Mouse (Mus musculus): ENCODE measurements at regions not wholly inside any gene's neighbourhood (a gene's known extent, or its start where the extent isn't known, plus 50 kb on each side); places are given as distances from the start of the nearest gene placed in this dataset.

- TF ChIP-seq CTCF (IDR thresholded peaks at IDR 0.05; ENCODE audit: insufficient read depth, low read depth, low read length) (no peak), POLR2A (IDR thresholded peaks at IDR 0.05; ENCODE audit: insufficient read depth, low read depth, low read length) (no peak)
Measured at GRCm38 (mm10) chr13:37500668-37501286, 155.8 kb downstream of the Ly86 start.

Measured in olfactory bulb, adult 2 months (tissue).